Mouse (Mus musculus): Measurements from ENCODE around the gene Cyth2. TPM values are rescaled to one million over a fixed set of nuclear protein-coding genes. Genes with fewer than 3 reads are reported as not detected.
A peak's percentile ranks its signal among the peaks of the same experiment; 100 is the strongest.

Cyth2 gene
- polyA plus RNA-seq, 1 experiment from 2014 or later = 59.7 TPM

- Histone ChIP-seq H3K36me3 (ENCODE audit: control insufficient read depth, insufficient read depth, low read length) (no peaks in the 10 kb centered on the region), H3K27me3 (ENCODE audit: control insufficient read depth, insufficient read depth, low read length) (no peaks in the 10 kb centered on the region), H3K4me1 (replicated peaks; ENCODE audit: control insufficient read depth, insufficient read depth) (no peaks in the 10 kb centered on the region), H3K9ac (ENCODE audit: low read length) (no peak overlapping the region), H3K4me2 (replicated peaks; ENCODE audit: low read depth) (no peak overlapping the region), H3K9me3 (ENCODE audit: control insufficient read depth, low read length) (no peaks in the 10 kb centered on the region), H3K4me3 (ENCODE audit: low read depth, low read length) (no peak overlapping the region), H3K27ac (replicated peaks) (no peak overlapping the region)
- no peak for TF ChIP-seq CTCF (IDR thresholded peaks at IDR 0.05; ENCODE audit: low read depth)
- no peak for TF ChIP-seq EP300 (optimal IDR thresholded peaks at IDR 0.05)
- WGBS = 40% methylated on average over 8 of the region's 8 CpGs
- DNase-seq (ENCODE audit: low spot score) (no peak), ATAC-seq (ENCODE audit: low FRiP score, low TSS enrichment) (peak; percentile 45; the same call in 1 of the 2 replicates)
These were observed 48.4 kb downstream of the Cyth2 start for GRCm38 (mm10) chr7:45765995-45766394.

GRCm38 (mm10) chr7:45760151-45760550 lies 54.2 kb downstream of the Cyth2 start:
- no peaks in the 10 kb centered on the region for H3K9me3 ChIP-seq (ENCODE audit: control insufficient read depth, low read length)
- peak overlapping the region; percentile 61 for H3K27ac ChIP-seq (replicated peaks)
- DNase-seq (ENCODE audit: low spot score) (no peak), ATAC-seq (ENCODE audit: low FRiP score, low TSS enrichment) (no peak)
- H3K4me3 ChIP-seq (ENCODE audit: low read depth, low read length) = no peak overlapping the region
- no peaks in the 10 kb centered on the region for H3K27me3 ChIP-seq (ENCODE audit: control insufficient read depth, insufficient read depth, low read length)
- H3K36me3 ChIP-seq (ENCODE audit: control insufficient read depth, insufficient read depth, low read length) = no peaks in the 10 kb centered on the region
- no peak overlapping the region for H3K4me2 ChIP-seq (replicated peaks; ENCODE audit: low read depth)
- 47% methylated on average over 5 of the region's 5 CpGs for WGBS
- H3K9ac ChIP-seq (ENCODE audit: low read length) = no peak overlapping the region
- TF ChIP-seq CTCF (IDR thresholded peaks at IDR 0.05; ENCODE audit: low read depth) (no peak), EP300 (optimal IDR thresholded peaks at IDR 0.05) (no peak)
- H3K4me1 ChIP-seq (replicated peaks; ENCODE audit: control insufficient read depth, insufficient read depth) = no peaks in the 10 kb centered on the region

- Histone ChIP-seq H3K9me3 (ENCODE audit: control insufficient read depth, low read length) (no peaks in the 10 kb centered on the region), H3K27me3 (ENCODE audit: control insufficient read depth, insufficient read depth, low read length) (no peaks in the 10 kb centered on the region), H3K27ac (replicated peaks) (peak overlapping the region; percentile 61), H3K4me1 (replicated peaks; ENCODE audit: control insufficient read depth, insufficient read depth) (no peaks in the 10 kb centered on the region), H3K36me3 (ENCODE audit: control insufficient read depth, insufficient read depth, low read length) (no peaks in the 10 kb centered on the region), H3K4me3 (ENCODE audit: low read depth, low read length) (peak overlapping the region; percentile 20; the same call in 1 of the 2 replicates), H3K4me2 (replicated peaks; ENCODE audit: low read depth) (peak overlapping the region; percentile 45), H3K9ac (ENCODE audit: low read length) (no peak overlapping the region; the same call in 1 of the 2 replicates)
- DNase-seq (ENCODE audit: low spot score) = peak; percentile 91
- 8% methylated on average over 22 of the region's 27 CpGs for WGBS
- TF ChIP-seq EP300 (optimal IDR thresholded peaks at IDR 0.05) (no peak), CTCF (IDR thresholded peaks at IDR 0.05; ENCODE audit: low read depth) (peak; percentile 61)
- ATAC-seq (ENCODE audit: low FRiP score, low TSS enrichment) = peak; percentile 94
These were observed 55.0 kb downstream of the Cyth2 start for GRCm38 (mm10) chr7:45759400-45759799.

Other genes with a start within 250 kb of the Cyth2 start
- 101 and 108 TPM in 2 replicates for gene Bcat2, start 244.4 kb downstream of the Cyth2 start, polyA plus RNA-seq (2015; fragmentation: Nextera tagmentation; extraction: Ambion mirVana)
- gene Fgf21, start 199.1 kb downstream of the Cyth2 start, polyA plus RNA-seq (2015; fragmentation: Nextera tagmentation; extraction: Ambion mirVana) = 0.69 and 0.90 TPM in 2 replicates
- 1.8 and 2.3 TPM in 2 replicates for gene Fut1, start 197.3 kb downstream of the Cyth2 start, polyA plus RNA-seq (2015; fragmentation: Nextera tagmentation; extraction: Ambion mirVana)
- 0.08 TPM in 2 replicates for gene Izumo1, start 192.8 kb downstream of the Cyth2 start, polyA plus RNA-seq (2015; fragmentation: Nextera tagmentation; extraction: Ambion mirVana)
- 5.4 and 6.3 TPM in 2 replicates for gene Rasip1, start 187.1 kb downstream of the Cyth2 start, polyA plus RNA-seq (2015; fragmentation: Nextera tagmentation; extraction: Ambion mirVana)
- 4.6 and 5.5 TPM in 2 replicates for gene Mamstr, start 174.6 kb downstream of the Cyth2 start, polyA plus RNA-seq (2015; fragmentation: Nextera tagmentation; extraction: Ambion mirVana)
- 35.1 and 36.1 TPM in 2 replicates for gene Fut2, start 148.2 kb downstream of the Cyth2 start, polyA plus RNA-seq (2015; fragmentation: Nextera tagmentation; extraction: Ambion mirVana)
- 0.41 and 0.45 TPM in 2 replicates for gene Ntn5, start 130.6 kb downstream of the Cyth2 start, polyA plus RNA-seq (2015; fragmentation: Nextera tagmentation; extraction: Ambion mirVana)
- 0.53 and 0.56 TPM in 2 replicates for gene Sec1, start 120.2 kb downstream of the Cyth2 start, polyA plus RNA-seq (2015; fragmentation: Nextera tagmentation; extraction: Ambion mirVana)
- 2.7 and 4.4 TPM in 2 replicates for gene Car11, start 114.7 kb downstream of the Cyth2 start, polyA plus RNA-seq (2015; fragmentation: Nextera tagmentation; extraction: Ambion mirVana)
- 8.8 and 12.6 TPM in 2 replicates for gene Dbp, start 109.5 kb downstream of the Cyth2 start, polyA plus RNA-seq (2015; fragmentation: Nextera tagmentation; extraction: Ambion mirVana)
- 893 and 919 TPM in 2 replicates for gene Rpl18, start 99.1 kb downstream of the Cyth2 start, polyA plus RNA-seq (2015; fragmentation: Nextera tagmentation; extraction: Ambion mirVana)
- gene Sphk2, start 96.6 kb downstream of the Cyth2 start, polyA plus RNA-seq (2015; fragmentation: Nextera tagmentation; extraction: Ambion mirVana) = 23.6 and 24.5 TPM in 2 replicates
- gene Fam83e, start 93.4 kb downstream of the Cyth2 start, polyA plus RNA-seq (2015; fragmentation: Nextera tagmentation; extraction: Ambion mirVana) = 21.6 and 24.8 TPM in 2 replicates
- 0.39 and 0.56 TPM in 2 replicates for gene Spaca4, start 88.8 kb downstream of the Cyth2 start, polyA plus RNA-seq (2015; fragmentation: Nextera tagmentation; extraction: Ambion mirVana)
- 0.15 and 0.27 TPM in 2 replicates for gene Lmtk3, start 30.8 kb downstream of the Cyth2 start, polyA plus RNA-seq (2015; fragmentation: Nextera tagmentation; extraction: Ambion mirVana)
- 83.2 and 87.1 TPM in 2 replicates for gene Sult2b1, start 29.9 kb downstream of the Cyth2 start, polyA plus RNA-seq (2015; fragmentation: Nextera tagmentation; extraction: Ambion mirVana)
- gene Kcnj14, start 10.2 kb upstream of the Cyth2 start, polyA plus RNA-seq (2015; fragmentation: Nextera tagmentation; extraction: Ambion mirVana) = 0.22 TPM in 2 replicates
- 25.6 and 25.7 TPM in 2 replicates for gene Grwd1, start 16.4 kb upstream of the Cyth2 start, polyA plus RNA-seq (2015; fragmentation: Nextera tagmentation; extraction: Ambion mirVana)
- 49.8 and 54.6 TPM in 2 replicates for gene Kdelr1, start 58.2 kb upstream of the Cyth2 start, polyA plus RNA-seq (2015; fragmentation: Nextera tagmentation; extraction: Ambion mirVana)
- 0.35 and 0.38 TPM in 2 replicates for gene Grin2d, start 63.8 kb upstream of the Cyth2 start, polyA plus RNA-seq (2015; fragmentation: Nextera tagmentation; extraction: Ambion mirVana)
- 0.46 and 0.79 TPM in 2 replicates for gene Syngr4, start 82.1 kb upstream of the Cyth2 start, polyA plus RNA-seq (2015; fragmentation: Nextera tagmentation; extraction: Ambion mirVana)
- gene Tmem143, start 82.4 kb upstream of the Cyth2 start, polyA plus RNA-seq (2015; fragmentation: Nextera tagmentation; extraction: Ambion mirVana) = 3.1 and 3.2 TPM in 2 replicates
- 135 and 151 TPM in 2 replicates for gene Emp3, start 106.8 kb upstream of the Cyth2 start, polyA plus RNA-seq (2015; fragmentation: Nextera tagmentation; extraction: Ambion mirVana)
- 1.7 and 2.3 TPM in 2 replicates for gene Ccdc114, start 109.5 kb upstream of the Cyth2 start, polyA plus RNA-seq (2015; fragmentation: Nextera tagmentation; extraction: Ambion mirVana)
- gene Abcc6, start 215.7 kb upstream of the Cyth2 start, polyA plus RNA-seq (2015; fragmentation: Nextera tagmentation; extraction: Ambion mirVana) = 0.44 and 0.87 TPM in 2 replicates
- 19.3 and 20.3 TPM in 2 replicates for gene Nomo1, start 219.1 kb upstream of the Cyth2 start, polyA plus RNA-seq (2015; fragmentation: Nextera tagmentation; extraction: Ambion mirVana)